Mouse (Mus musculus) forebrain, embryonic 13.5 days (tissue): ENCODE measurements around the gene Ss18l1. TPM values are rescaled to one million over a fixed set of nuclear protein-coding genes. Genes with fewer than 3 reads are reported as not detected.

Experiments
- ATAC-seq: fragments of 200-750 bp; cut with Nextera tagmentation; 2 replicates; pipeline ENCODE4 v1.8.0; 2017
- H3K27ac ChIP-seq: fragments of 300-500 bp; sonication (generic); 2 replicates; pipeline ENCODE4 v1.5.1; 2015; ENCODE audit warnings: inconsistent platforms, mild to moderate bottlenecking, moderate library complexity
- H3K27me3 ChIP-seq: fragments of 300-500 bp; sonication (generic); 2 replicates; pipeline ENCODE4 v1.6.1; 2015; ENCODE audit warnings: mild to moderate bottlenecking, inconsistent platforms
- H3K36me3 ChIP-seq: fragments of 300-500 bp; sonication (generic); 2 replicates; pipeline ENCODE4 v1.6.1; 2015; ENCODE audit warnings: mild to moderate bottlenecking, inconsistent platforms; ENCODE audit not compliant: poor library complexity, severe bottlenecking
- H3K4me1 ChIP-seq: fragments of 300-500 bp; sonication (generic); 2 replicates; pipeline ENCODE4 v1.6.1; 2015; ENCODE audit warnings: inconsistent platforms
- H3K4me2 ChIP-seq: fragments of 300-500 bp; sonication (generic); 2 replicates; pipeline ENCODE4 v1.6.1; 2015; ENCODE audit warnings: inconsistent platforms, mild to moderate bottlenecking, moderate library complexity
- H3K4me3 ChIP-seq: fragments of 300-500 bp; sonication (generic); 2 replicates; pipeline ENCODE4 v1.5.1; 2015; ENCODE audit warnings: mild to moderate bottlenecking, inconsistent platforms
- H3K9ac ChIP-seq: fragments of 300-500 bp; sonication (generic); 2 replicates; pipeline ENCODE4 v1.6.1; 2015; ENCODE audit warnings: mild to moderate bottlenecking, inconsistent platforms
- H3K9me3 ChIP-seq: fragments of 300-500 bp; sonication (generic); replicated peaks from 2 replicates; pipeline ENCODE4 v1.6.1; 2016; ENCODE audit warnings: inconsistent platforms
- WGBS: fragments of 180-500 bp; shearing (Covaris S2); methylation state at CpG from one replicate; pipeline ENCODE4 v1.1.7; 2015; 5-methylcytosine and 5-hydroxymethylcytosine counted together
- polyA plus RNA-seq: library from polyadenylated mRNA; unstranded; fragments of >200 nt; fragmentation: Nextera tagmentation; extraction: Ambion mirVana; gene quantifications from 2 replicates; pipeline ENCODE4 v1.2.1, GENCODE M21; 2015

Gene Ss18l1
- polyA plus RNA-seq, 1 experiment from 2014 or later = 33.9 TPM

GRCm38 (mm10) chr2:180116081-180116493 is 73.8 kb downstream of the Ss18l1 start:
- no peak overlapping the region for H3K9ac ChIP-seq
- no peaks in the 10 kb centered on the region for H3K27me3 ChIP-seq
- no peak overlapping the region for H3K4me2 ChIP-seq
- 78% methylated on average over 10 of the region's 10 CpGs for WGBS
- H3K9me3 ChIP-seq = no peaks in the 10 kb centered on the region
- H3K36me3 ChIP-seq = no peaks in the 10 kb centered on the region
- ATAC-seq = no peak
- no peak overlapping the region for H3K4me3 ChIP-seq
- peaks cover 58% of the 10 kb centered on the region for H3K4me1 ChIP-seq
- H3K27ac ChIP-seq = peak overlapping the region; percentile 40; the same call in 1 of the 2 replicates

- Histone ChIP-seq H3K4me1 (peaks cover 58% of the 10 kb centered on the region), H3K4me2 (peak overlapping the region; percentile 97), H3K27me3 (no peaks in the 10 kb centered on the region), H3K9ac (peak overlapping the region; percentile 32), H3K9me3 (no peaks in the 10 kb centered on the region), H3K27ac (peak overlapping the region; percentile 93), H3K36me3 (no peaks in the 10 kb centered on the region), H3K4me3 (no peak overlapping the region)
- ATAC-seq = no peak
- 65% methylated on average over 8 of the region's 8 CpGs for WGBS
Observed at GRCm38 (mm10) chr2:180116741-180117484, 74.6 kb downstream of the Ss18l1 start.

- Histone ChIP-seq H3K27ac (peak overlapping the region; percentile 93), H3K36me3 (no peaks in the 10 kb centered on the region), H3K9ac (peak overlapping the region; percentile 32), H3K4me3 (peak overlapping the region; percentile 95), H3K4me1 (peaks cover 58% of the 10 kb centered on the region), H3K4me2 (peak overlapping the region; percentile 97), H3K27me3 (no peaks in the 10 kb centered on the region), H3K9me3 (no peaks in the 10 kb centered on the region)
- peak; percentile 46 for ATAC-seq
- WGBS = 8% methylated on average over 13 of the region's 13 CpGs
Observed at GRCm38 (mm10) chr2:180117485-180118194, 75.3 kb downstream of the Ss18l1 start.

- ATAC-seq = peak; percentile 97
- Histone ChIP-seq H3K9ac (peak within 1 kb of the TSS; percentile 92), H3K27me3 (no peaks in the 10 kb centered on the region), H3K9me3 (no peaks in the 10 kb centered on the region), H3K4me3 (peak within 1 kb of the TSS; percentile 95), H3K27ac (peak within 1 kb of the TSS; percentile 93), H3K4me2 (peak within 1 kb of the TSS; percentile 97), H3K4me1 (peaks cover 58% of the 10 kb centered on the region), H3K36me3 (peaks cover 7% of the 10 kb centered on the region)
- WGBS = 1% methylated on average over 53 of the region's 55 CpGs
Observed at GRCm38 (mm10) chr2:180118661-180119438, 76.5 kb downstream of the Ss18l1 start, which contains the start of gene Osbpl2. Gene Osbpl2 (plus strand): TSS chr2:180119306.

Other genes with a start within 250 kb of the Ss18l1 start
- gene Taf4, start 65.9 kb upstream of the Ss18l1 start, polyA plus RNA-seq = 5.2 and 6.0 TPM in 2 replicates
- 20.4 and 20.6 TPM in 2 replicates for gene Lsm14b, start 17.5 kb upstream of the Ss18l1 start, polyA plus RNA-seq
- 716 and 737 TPM in 2 replicates for gene Psma7, start 76 bp upstream of the Ss18l1 start, polyA plus RNA-seq
- 34.2 and 34.8 TPM in 2 replicates for gene Mtg2, start 28.1 kb downstream of the Ss18l1 start, polyA plus RNA-seq
- 2.3 and 2.8 TPM in 2 replicates for gene Hrh3, start 62.0 kb downstream of the Ss18l1 start, polyA plus RNA-seq
- 48.8 and 53.1 TPM in 2 replicates for gene Osbpl2, start 76.8 kb downstream of the Ss18l1 start, polyA plus RNA-seq
- 211 and 220 TPM in 2 replicates for gene Adrm1, start 129.0 kb downstream of the Ss18l1 start, polyA plus RNA-seq
- 3.4 and 5.0 TPM in 2 replicates for gene Lama5, start 183.3 kb downstream of the Ss18l1 start, polyA plus RNA-seq
- gene Rps21, start 214.9 kb downstream of the Ss18l1 start, polyA plus RNA-seq = 483 and 550 TPM in 2 replicates
- 11.0 and 12.7 TPM in 2 replicates for gene Cables2, start 231.0 kb downstream of the Ss18l1 start, polyA plus RNA-seq
- gene Rbbp8nl, start 247.4 kb downstream of the Ss18l1 start, polyA plus RNA-seq = not detected in 2 replicates